Mouse (Mus musculus) embryonic facial prominence, embryonic 13.5 days (tissue): Measurements from ENCODE around the gene Meis1. TPM values are rescaled to one million over a fixed set of nuclear protein-coding genes. Genes with fewer than 3 reads are reported as not detected.

ENCODE experiments used
- ATAC-seq: fragments of 200-750 bp; cut with Nextera tagmentation; 2 replicates; pipeline ENCODE4 v1.8.0; 2017; ENCODE audit warnings: low read depth; ENCODE audit not compliant: insufficient number of reproducible peaks, insufficient read depth, low FRiP score, low TSS enrichment
- H3K27ac ChIP-seq: fragments of 300-500 bp; sonication (generic); 2 replicates; pipeline ENCODE4 v1.5.1; 2015; ENCODE audit warnings: moderate library complexity, mild to moderate bottlenecking, inconsistent platforms
- H3K27me3 ChIP-seq: fragments of 300-500 bp; sonication (generic); 2 replicates; pipeline ENCODE4 v1.6.1; 2015; ENCODE audit warnings: mild to moderate bottlenecking, inconsistent platforms
- H3K36me3 ChIP-seq: fragments of 300-500 bp; sonication (generic); 2 replicates; pipeline ENCODE4 v1.6.1; 2015; ENCODE audit warnings: mild to moderate bottlenecking, inconsistent platforms
- H3K4me1 ChIP-seq: fragments of 300-500 bp; sonication (generic); 2 replicates; pipeline ENCODE4 v1.6.1; 2015; ENCODE audit warnings: inconsistent platforms
- H3K4me2 ChIP-seq: fragments of 300-500 bp; sonication (generic); 2 replicates; pipeline ENCODE4 v1.6.1; 2015; ENCODE audit warnings: moderate library complexity, mild to moderate bottlenecking, inconsistent platforms
- H3K4me3 ChIP-seq: fragments of 300-500 bp; sonication (generic); 2 replicates; pipeline ENCODE4 v1.5.1; 2015; ENCODE audit warnings: mild to moderate bottlenecking, inconsistent platforms
- H3K9ac ChIP-seq: fragments of 300-500 bp; sonication (generic); 2 replicates; pipeline ENCODE4 v1.6.1; 2015; ENCODE audit warnings: mild to moderate bottlenecking, inconsistent platforms
- H3K9me3 ChIP-seq: fragments of 300-500 bp; sonication (generic); 2 replicates; pipeline ENCODE4 v1.6.1; 2016; ENCODE audit warnings: inconsistent platforms
- WGBS: fragments of 180-500 bp; shearing (Covaris S2); methylation state at CpG from one replicate; pipeline ENCODE4 v1.1.7; 2015; ENCODE audit warnings: mixed read lengths; 5-methylcytosine and 5-hydroxymethylcytosine counted together
- polyA plus RNA-seq: library from polyadenylated mRNA; unstranded; fragments of >200 nt; fragmentation: Nextera tagmentation; extraction: Ambion mirVana; gene quantifications from 2 replicates; pipeline ENCODE4 v1.2.1, GENCODE M21; 2015

Meis1 gene
- polyA plus RNA-seq, 1 experiment from 2014 or later = 47.4 TPM

DNA sequence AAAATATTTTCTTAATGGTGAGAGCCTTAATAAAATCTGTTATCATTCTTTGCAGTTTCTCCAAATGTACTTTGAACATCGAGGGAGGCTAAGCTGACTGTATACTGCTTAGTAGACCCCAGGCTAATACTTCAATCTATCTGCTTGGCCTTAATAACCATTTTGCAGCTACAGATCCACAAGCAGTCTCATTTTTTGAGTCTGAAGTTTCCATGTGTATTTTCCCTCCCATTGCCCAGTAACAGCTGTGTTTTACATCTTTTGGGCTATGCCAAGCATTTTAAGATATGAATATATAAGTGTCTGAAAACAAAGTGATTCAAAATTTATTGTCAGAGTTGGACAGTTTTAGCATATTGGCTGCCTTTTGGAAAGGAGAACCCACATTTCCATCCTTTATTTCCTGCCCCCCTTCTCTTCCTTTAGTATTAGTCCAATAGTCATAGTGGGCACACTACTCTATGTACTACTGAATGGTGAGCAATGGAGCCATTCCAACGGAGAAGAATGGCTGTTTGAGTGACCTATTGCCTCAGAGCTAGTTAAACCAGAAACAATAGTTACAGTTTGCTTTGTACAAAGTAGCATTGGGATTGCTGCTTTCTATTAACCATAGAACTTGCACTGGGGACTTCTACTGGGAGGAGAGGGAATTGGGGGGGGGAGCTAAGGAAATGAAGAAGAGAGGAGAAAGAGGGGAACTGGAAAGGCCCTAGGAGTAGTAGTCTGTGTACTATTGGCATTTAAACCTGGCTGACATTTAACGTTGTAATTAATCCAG, 12.7 kb downstream of the Meis1 start:
- H3K9ac ChIP-seq = no peak overlapping the region

DNA sequence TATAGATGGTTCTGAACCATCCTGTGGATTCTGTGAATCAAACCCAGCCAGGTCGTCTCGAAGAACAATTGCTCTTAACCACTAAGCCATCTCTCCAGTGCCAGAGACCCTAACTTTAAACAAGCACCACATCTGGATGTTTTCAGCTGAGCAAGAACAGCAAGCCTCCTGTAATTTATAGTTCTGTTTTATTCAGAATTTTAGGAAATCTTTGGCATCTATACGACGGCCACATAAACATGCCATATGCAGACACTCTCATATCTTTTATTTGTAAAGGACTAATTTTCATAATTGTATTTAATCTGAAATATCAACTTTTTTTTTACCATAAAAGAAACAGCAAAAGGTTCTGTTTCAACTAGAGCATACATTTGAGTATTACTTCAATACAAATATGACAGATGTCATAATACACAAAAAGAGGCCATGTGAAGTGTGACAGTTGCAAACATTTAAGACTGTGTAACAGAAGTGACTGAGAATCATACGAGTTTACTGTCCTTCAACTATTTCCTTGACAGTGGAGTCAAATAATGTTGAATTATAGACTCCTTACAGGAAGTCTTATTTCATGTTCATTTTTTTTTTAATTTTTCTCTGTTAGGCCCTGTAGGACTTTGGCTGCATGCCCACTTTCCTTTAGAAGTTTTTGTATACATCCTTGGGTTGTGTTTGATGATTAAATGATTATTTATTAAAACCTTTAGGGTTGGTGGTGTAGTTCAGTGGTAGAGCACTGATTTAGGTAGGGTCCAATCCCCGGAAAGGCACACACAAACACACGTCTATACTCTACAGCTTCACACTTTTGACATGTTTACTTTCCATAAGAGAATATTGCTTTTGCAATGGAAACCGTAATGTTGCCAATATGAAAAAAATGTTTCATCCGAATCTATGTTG, 13.5 kb downstream of the Meis1 start:
- H3K4me1 ChIP-seq = peaks cover 22% of the 10 kb centered on the region
- H3K27ac ChIP-seq = no peak overlapping the region
- peaks cover 3% of the 10 kb centered on the region; the same call in 1 of the 2 replicates for H3K36me3 ChIP-seq
- no peak overlapping the region for H3K9ac ChIP-seq
- H3K4me3 ChIP-seq = no peak overlapping the region
- no peak for ATAC-seq
- 66% methylated on average over 9 of the region's 9 CpGs for WGBS
- H3K4me2 ChIP-seq = no peak overlapping the region
- no peaks in the 10 kb centered on the region for H3K9me3 ChIP-seq
- H3K27me3 ChIP-seq = peaks cover 39% of the 10 kb centered on the region

More for the DNA sequence above, 12.7 kb downstream of the Meis1 start:
- Histone ChIP-seq H3K27ac (no peak overlapping the region), H3K4me2 (no peak overlapping the region), H3K4me1 (peaks cover 22% of the 10 kb centered on the region), H3K27me3 (peaks cover 47% of the 10 kb centered on the region), H3K4me3 (no peak overlapping the region), H3K36me3 (peaks cover 2% of the 10 kb centered on the region; the same call in 1 of the 2 replicates), H3K9me3 (no peaks in the 10 kb centered on the region)
- 41% methylated on average over 3 of the region's 3 CpGs for WGBS
- no peak for ATAC-seq

DNA sequence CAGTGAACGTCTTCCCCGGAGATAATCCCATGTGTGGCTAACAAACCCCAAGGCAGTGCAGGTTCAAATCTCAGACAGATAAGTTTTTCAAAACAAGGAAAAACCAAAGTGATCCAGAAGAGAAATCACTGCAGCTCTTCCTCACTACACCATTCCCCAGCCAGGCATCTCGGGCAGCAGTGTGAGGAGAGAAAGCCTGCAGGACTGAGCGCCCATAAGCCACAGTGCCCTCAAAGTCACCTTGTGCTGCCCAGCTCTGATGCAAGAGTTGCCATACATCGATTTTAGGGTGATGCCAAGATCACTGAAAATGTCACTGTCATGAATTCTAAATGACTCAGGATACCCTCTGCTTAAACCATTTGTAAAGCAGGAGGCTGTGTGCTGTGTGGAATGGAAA, 15.7 kb downstream of the Meis1 start:
- 55% methylated on average over 5 of the region's 5 CpGs for WGBS
- Histone ChIP-seq H3K27ac (no peak overlapping the region), H3K4me2 (no peak overlapping the region), H3K9me3 (no peaks in the 10 kb centered on the region), H3K9ac (no peak overlapping the region), H3K27me3 (peaks cover 18% of the 10 kb centered on the region), H3K4me3 (no peak overlapping the region), H3K36me3 (0 out of 2 replicates have a peak, but pooled peaks cover 4% of the 10 kb centered on the region), H3K4me1 (peaks cover 10% of the 10 kb centered on the region)
- ATAC-seq = no peak

DNA sequence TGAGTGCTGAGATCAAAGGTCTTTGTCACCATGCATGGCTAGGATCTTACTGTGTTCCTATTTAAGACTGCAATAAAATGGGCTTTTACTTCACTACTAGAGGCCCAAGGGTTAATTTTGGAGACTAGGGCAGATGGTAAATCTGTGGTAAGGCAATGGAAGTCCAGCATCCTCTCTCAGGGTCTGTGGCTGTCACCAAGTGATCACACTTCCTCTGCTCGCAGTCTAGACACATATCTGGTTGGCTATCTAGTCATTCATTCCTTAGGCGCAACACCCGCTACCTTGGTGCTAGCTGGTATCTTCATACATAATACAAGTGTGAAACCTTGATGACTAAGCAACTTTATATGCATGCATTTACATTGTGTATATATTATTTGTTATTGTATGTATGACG, 22.0 kb downstream of the Meis1 start:
- H3K27ac ChIP-seq = no peak overlapping the region
- H3K9me3 ChIP-seq = no peaks in the 10 kb centered on the region
- H3K4me1 ChIP-seq = no peaks in the 10 kb centered on the region
- whole genome bisulfite sequencing = 94% methylated on average over 4 of the region's 4 CpGs
- H3K27me3 ChIP-seq = no peaks in the 10 kb centered on the region
- no peak overlapping the region for H3K4me3 ChIP-seq
- H3K36me3 ChIP-seq = peaks cover 26% of the 10 kb centered on the region; the same call in 1 of the 2 replicates
- no peak for ATAC-seq
- no peak overlapping the region for H3K4me2 ChIP-seq
- no peak overlapping the region for H3K9ac ChIP-seq

DNA sequence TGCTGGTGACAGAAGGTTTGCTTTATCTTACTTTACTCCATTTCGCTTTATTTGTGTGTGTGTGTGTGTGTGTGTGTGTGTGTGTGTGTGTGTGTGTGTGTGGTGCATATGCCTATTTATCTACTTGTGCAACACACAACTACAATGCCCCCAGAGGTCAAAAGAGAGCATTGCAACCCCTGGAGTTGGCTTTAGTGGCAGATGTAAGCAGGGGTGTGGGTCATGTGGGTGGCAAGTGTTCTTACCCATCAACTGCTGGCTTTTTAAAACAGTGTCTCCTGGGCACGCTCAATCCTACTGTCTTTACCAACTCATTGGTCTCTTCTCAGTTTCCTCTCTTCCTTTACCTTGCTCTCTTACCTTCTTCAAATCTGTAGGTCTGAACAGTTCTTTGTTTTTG, 22.5 kb downstream of the Meis1 start:
- H3K9me3 ChIP-seq = no peaks in the 10 kb centered on the region
- H3K9ac ChIP-seq = no peak overlapping the region
- ATAC-seq = no peak
- H3K27ac ChIP-seq = no peak overlapping the region
- H3K4me3 ChIP-seq = no peak overlapping the region
- no peaks in the 10 kb centered on the region for H3K4me1 ChIP-seq
- H3K36me3 ChIP-seq = peaks cover 26% of the 10 kb centered on the region; the same call in 1 of the 2 replicates
- H3K27me3 ChIP-seq = no peaks in the 10 kb centered on the region
- 97% methylated on average over 2 of the region's 2 CpGs for WGBS
- H3K4me2 ChIP-seq = no peak overlapping the region

DNA sequence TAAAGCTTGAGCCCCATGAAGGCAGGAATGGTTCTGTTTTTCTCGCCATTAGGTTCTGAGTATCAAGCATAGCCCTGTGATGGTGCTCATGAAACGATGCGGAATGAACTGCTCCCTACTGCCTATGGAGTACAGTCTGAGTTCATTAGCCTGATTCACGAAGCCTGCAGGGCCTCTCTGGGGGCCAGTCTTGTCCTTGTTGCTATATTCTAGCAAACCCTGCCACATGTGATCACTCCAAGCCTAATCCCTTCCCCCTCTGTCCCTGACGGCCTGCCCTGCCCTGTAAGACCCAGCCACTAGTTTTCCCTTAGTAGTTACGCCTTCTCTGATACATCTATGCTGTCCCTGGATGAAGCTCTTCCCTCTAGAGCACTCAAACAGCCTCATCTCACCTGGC, 26.0 kb downstream of the Meis1 start:
- no peak for ATAC-seq
- H3K4me3 ChIP-seq = no peak overlapping the region
- no peak overlapping the region for H3K4me2 ChIP-seq
- WGBS = 74% methylated on average over 6 of the region's 6 CpGs
- H3K4me1 ChIP-seq = peaks cover 18% of the 10 kb centered on the region
- H3K9me3 ChIP-seq = no peaks in the 10 kb centered on the region
- H3K36me3 ChIP-seq = peaks cover 28% of the 10 kb centered on the region
- no peak overlapping the region for H3K27ac ChIP-seq
- H3K27me3 ChIP-seq = no peaks in the 10 kb centered on the region
- no peak overlapping the region for H3K9ac ChIP-seq

DNA sequence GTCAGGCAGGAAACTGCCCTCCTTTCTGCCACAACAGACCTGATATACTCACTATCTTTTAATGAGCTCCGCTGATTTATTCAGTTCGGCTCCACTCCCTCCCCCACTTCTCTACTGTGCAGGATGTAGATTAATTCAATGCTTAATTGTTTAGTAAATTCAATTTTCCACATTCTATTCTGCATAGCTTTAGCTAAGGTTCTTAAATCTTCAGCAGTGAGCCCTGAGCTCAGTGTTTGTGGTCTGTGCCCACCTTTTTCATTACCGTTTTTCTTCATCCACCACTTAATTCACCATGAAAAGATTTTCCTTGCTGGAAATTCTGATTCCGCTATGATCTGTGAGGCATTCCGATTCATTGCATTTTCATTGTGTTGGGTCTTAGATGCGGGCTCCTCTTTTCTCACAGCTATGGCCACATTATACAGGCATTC, 28.5 kb downstream of the Meis1 start:
- Histone ChIP-seq H3K9me3 (no peaks in the 10 kb centered on the region), H3K36me3 (peaks cover 19% of the 10 kb centered on the region), H3K9ac (no peak overlapping the region), H3K27me3 (no peaks in the 10 kb centered on the region), H3K4me1 (peaks cover 18% of the 10 kb centered on the region), H3K4me3 (no peak overlapping the region), H3K27ac (no peak overlapping the region), H3K4me2 (no peak overlapping the region)
- no peak for ATAC-seq
- 56% methylated on average over 6 of the region's 6 CpGs for WGBS

DNA sequence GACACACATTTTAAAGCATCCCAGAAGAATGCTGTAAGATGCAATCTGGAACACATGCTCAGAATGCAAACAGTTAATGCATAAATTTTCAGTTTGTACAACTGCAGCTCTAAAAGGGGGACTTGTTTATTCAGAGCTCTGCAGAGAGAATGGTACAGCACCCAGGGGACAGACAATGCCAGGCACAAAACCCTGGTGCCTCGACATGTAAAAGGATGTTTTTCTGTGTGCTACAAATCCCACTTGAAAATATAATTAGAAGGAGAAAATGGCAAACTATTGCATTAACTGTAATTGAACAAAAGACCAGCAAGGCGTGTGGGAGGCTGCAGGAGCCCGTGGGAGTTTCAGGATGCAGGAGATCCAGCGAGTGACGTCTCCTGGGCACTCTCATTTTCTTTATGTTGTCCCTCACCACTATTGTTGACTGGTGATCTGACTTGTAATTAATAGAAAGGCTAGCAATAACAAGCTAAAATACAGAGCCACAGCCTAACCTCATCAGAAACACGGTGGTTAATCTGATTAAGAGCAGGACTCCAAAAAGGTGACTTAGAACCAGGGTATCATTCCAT, 29.0 kb downstream of the Meis1 start:
- peaks cover 18% of the 10 kb centered on the region for H3K4me1 ChIP-seq
- H3K4me2 ChIP-seq = no peak overlapping the region
- H3K4me3 ChIP-seq = no peak overlapping the region
- no peak for ATAC-seq
- no peak overlapping the region for H3K9ac ChIP-seq
- H3K27ac ChIP-seq = peak overlapping the region; percentile 29; the same call in 1 of the 2 replicates
- H3K27me3 ChIP-seq = no peaks in the 10 kb centered on the region
- H3K36me3 ChIP-seq = peaks cover 14% of the 10 kb centered on the region
- WGBS = 44% methylated on average over 6 of the region's 6 CpGs
- no peaks in the 10 kb centered on the region for H3K9me3 ChIP-seq

DNA sequence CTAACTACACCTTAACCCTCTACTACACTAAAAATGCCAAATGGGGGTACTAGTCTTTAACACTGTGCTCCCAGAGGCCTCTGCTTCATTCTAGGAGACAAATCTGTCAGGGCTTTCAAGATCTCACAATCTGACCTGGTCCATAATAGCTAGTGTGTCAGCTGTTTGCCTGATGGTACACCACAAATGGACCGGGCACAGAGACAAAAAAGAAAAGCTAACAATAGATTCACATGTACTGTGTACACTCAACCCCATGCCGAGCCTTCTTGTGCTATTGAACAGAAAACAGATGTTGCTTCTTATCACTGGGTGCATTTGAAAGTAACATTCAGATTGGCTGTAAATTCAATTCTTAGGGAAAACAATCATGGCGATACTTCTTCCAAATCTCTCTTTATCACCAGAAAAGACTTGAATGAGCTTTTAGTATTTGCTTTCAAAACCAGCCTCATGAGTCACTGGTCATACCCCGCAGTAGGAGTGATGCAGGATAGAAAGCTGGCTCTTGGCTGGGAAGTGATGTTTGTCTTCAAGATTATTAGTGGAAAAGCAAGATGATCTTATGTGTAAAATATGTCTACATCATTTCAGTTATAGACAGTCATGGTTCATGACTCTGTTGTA, 30.0 kb downstream of the Meis1 start:
- Histone ChIP-seq H3K9me3 (no peaks in the 10 kb centered on the region), H3K4me1 (peaks cover 18% of the 10 kb centered on the region), H3K9ac (no peak overlapping the region), H3K27ac (no peak overlapping the region), H3K36me3 (peaks cover 8% of the 10 kb centered on the region), H3K4me2 (no peak overlapping the region), H3K27me3 (no peaks in the 10 kb centered on the region), H3K4me3 (no peak overlapping the region)
- WGBS = 59% methylated on average over 4 of the region's 4 CpGs
- ATAC-seq = no peak

DNA sequence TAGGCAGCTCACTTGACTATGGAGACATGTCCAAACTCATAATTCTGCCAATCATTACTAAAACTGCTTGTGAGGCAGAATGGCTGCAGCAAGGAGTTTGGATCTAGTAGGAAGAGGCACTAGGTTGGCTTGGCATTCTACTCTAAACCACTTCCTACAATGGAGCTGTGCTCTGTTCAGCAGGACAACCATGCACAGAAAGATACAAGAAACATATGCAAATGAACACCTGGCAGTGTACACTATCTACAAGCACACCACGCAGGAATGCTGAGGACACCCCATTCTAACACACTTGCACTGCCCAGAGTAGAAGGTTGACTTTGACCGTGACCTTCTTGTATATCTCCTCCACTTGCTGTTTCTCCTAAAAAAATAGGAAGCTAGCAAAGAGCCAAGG, 35.0 kb downstream of the Meis1 start:
- no peaks in the 10 kb centered on the region for H3K9me3 ChIP-seq
- no peak overlapping the region for H3K4me2 ChIP-seq
- no peak overlapping the region for H3K27ac ChIP-seq
- H3K4me1 ChIP-seq = peaks cover 10% of the 10 kb centered on the region
- H3K36me3 ChIP-seq = peaks cover 8% of the 10 kb centered on the region
- no peaks in the 10 kb centered on the region for H3K27me3 ChIP-seq
- no peak overlapping the region for H3K4me3 ChIP-seq
- 88% methylated on average over 2 of the region's 2 CpGs for WGBS
- no peak overlapping the region for H3K9ac ChIP-seq
- ATAC-seq = no peak

DNA sequence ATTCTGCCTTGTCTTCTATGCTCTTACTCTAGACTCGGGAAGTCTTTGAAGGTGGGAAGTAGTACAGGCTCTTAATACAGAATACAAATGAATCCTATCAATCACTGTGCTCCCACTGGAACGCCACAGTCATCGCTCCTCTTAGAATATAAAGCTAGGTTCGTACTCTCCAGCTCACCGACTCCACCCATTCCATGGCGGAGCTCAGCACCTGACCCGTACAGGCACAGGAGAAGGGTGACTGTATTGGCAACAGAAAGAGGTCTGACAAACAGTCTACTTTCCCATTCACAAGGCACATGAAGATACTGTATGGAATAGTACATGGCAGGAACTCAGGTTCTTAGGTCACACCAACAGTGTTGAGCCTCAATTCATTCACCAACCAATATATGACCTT, 35.5 kb downstream of the Meis1 start:
- ATAC-seq = no peak
- H3K9ac ChIP-seq = no peak overlapping the region

More for the DNA sequence above, 35.5 kb downstream of the Meis1 start:
- Histone ChIP-seq H3K4me3 (no peak overlapping the region), H3K4me1 (peaks cover 10% of the 10 kb centered on the region), H3K9me3 (no peaks in the 10 kb centered on the region), H3K36me3 (peaks cover 7% of the 10 kb centered on the region), H3K4me2 (no peak overlapping the region), H3K27me3 (no peaks in the 10 kb centered on the region), H3K27ac (no peak overlapping the region)
- WGBS = 90% methylated on average over 7 of the region's 7 CpGs
